8 mouse cellular contexts compared by ENCODE assay signal in the genomic region with DNA sequence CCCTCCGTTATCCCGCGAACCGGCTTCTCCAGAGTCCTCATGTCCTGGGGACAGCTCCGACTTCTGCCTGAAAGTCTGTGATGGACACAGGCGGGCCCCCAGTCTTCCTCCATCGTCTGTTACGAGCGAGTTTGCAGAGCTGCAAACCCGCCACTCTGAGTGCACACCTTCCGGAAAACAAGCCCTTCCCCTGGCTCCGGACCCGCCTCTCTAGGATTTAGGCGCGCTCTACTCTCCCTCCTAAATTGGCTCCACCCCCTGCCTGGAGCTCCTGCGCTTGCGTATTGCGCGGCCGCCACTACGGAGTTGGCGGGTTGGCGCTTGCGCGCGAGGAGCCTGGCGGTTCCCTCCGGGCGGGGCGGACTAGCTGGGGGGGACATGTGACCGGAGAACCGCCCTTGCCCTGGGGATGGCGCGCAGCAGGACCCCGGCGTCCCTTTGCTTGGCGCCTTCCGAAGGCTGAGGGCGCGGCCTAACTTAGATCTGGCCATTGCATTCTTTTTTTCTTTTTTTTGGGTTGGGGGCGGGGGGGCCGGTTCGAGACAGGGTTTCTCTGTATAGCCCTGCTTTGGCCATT. TPM values are rescaled to one million over a fixed set of nuclear protein-coding genes. Genes with fewer than 3 reads are reported as not detected.
DNase-seq lines count a peak whose midpoint lies in the region; ATAC-seq and TF ChIP-seq lines count a peak whose summit lies in the region.

No protein-coding gene starts in this region.

- H3K9ac ChIP-seq in forebrain, embryonic 13.5 days: peak overlapping the region; percentile 62
- peak overlapping the region; percentile 69 for H3K9ac ChIP-seq in liver, embryonic 16.5 days (ENCODE audit: low read depth, low read length)
- H3K9ac ChIP-seq in neural tube, embryonic 12.5 days: peak overlapping the region; percentile 56

- peak overlapping the region; percentile 94 for H3K4me3 ChIP-seq in G1E (ENCODE audit: low read depth, low read length)
- peak overlapping the region; percentile 58 for H3K4me3 ChIP-seq in forebrain, embryonic 13.5 days
- H3K4me3 ChIP-seq in liver, embryonic 16.5 days (ENCODE audit: low read depth, low read length): peak overlapping the region; percentile 97
- peak overlapping the region; percentile 68 for H3K4me3 ChIP-seq in neural tube, embryonic 12.5 days

- H3K27ac ChIP-seq in forebrain, embryonic 13.5 days: peak overlapping the region; percentile 82
- peak overlapping the region; percentile 91 for H3K27ac ChIP-seq in liver, embryonic 16.5 days (ENCODE audit: low read length)
- 0 out of 2 replicates have a peak overlapping the region, but pooled peaks have one; percentile 43 for H3K27ac ChIP-seq in neural tube, embryonic 12.5 days

- peaks cover 22% of the 10 kb centered on the region for H3K36me3 ChIP-seq in G1E (replicated peaks)
- peaks cover 15% of the 10 kb centered on the region for H3K36me3 ChIP-seq in forebrain, embryonic 13.5 days (ENCODE audit: poor library complexity, severe bottlenecking)
- H3K36me3 ChIP-seq in liver, embryonic 16.5 days (ENCODE audit: control insufficient read depth, insufficient read depth): peaks cover 19% of the 10 kb centered on the region
- peaks cover 11% of the 10 kb centered on the region; the same call in 1 of the 2 replicates for H3K36me3 ChIP-seq in neural tube, embryonic 12.5 days

- H3K9me3 ChIP-seq in G1E (replicated peaks): no peaks in the 10 kb centered on the region
- H3K9me3 ChIP-seq in forebrain, embryonic 13.5 days (replicated peaks): no peaks in the 10 kb centered on the region
- H3K9me3 ChIP-seq in liver, embryonic 16.5 days (replicated peaks; ENCODE audit: control insufficient read depth, low read length): no peaks in the 10 kb centered on the region
- H3K9me3 ChIP-seq in neural tube, embryonic 12.5 days: no peaks in the 10 kb centered on the region

- peak; percentile 70 for ATAC-seq in G1E (ENCODE audit: extremely low read depth, insufficient number of reproducible peaks, low FRiP score, poor library complexity, severe bottlenecking)
- ATAC-seq in forebrain, embryonic 13.5 days: peak; percentile 95
- ATAC-seq in liver, embryonic 16.5 days (ENCODE audit: low read depth): peak; percentile 83
- peak; percentile 94 for ATAC-seq in neural tube, embryonic 12.5 days (ENCODE audit: low FRiP score, low read depth)

- no peaks in the 10 kb centered on the region for H3K27me3 ChIP-seq in G1E (ENCODE audit: insufficient read depth, low read length)
- no peaks in the 10 kb centered on the region for H3K27me3 ChIP-seq in forebrain, embryonic 13.5 days
- H3K27me3 ChIP-seq in liver, embryonic 16.5 days (ENCODE audit: control insufficient read depth, insufficient read depth, low read depth, low read length): no peaks in the 10 kb centered on the region
- no peaks in the 10 kb centered on the region for H3K27me3 ChIP-seq in neural tube, embryonic 12.5 days (replicated peaks)

- no peak for TF ChIP-seq CTCF in G1E (IDR thresholded peaks at IDR 0.05; ENCODE audit: low read depth, low read length)

- peaks cover 40% of the 10 kb centered on the region for H3K4me1 ChIP-seq in G1E (ENCODE audit: insufficient read depth, low read depth, low read length)
- peaks cover 44% of the 10 kb centered on the region for H3K4me1 ChIP-seq in forebrain, embryonic 13.5 days
- peaks cover 33% of the 10 kb centered on the region for H3K4me1 ChIP-seq in liver, embryonic 16.5 days (ENCODE audit: control insufficient read depth, low read depth, low read length)
- peaks cover 27% of the 10 kb centered on the region for H3K4me1 ChIP-seq in neural tube, embryonic 12.5 days

- peak overlapping the region; percentile 92 for H3K4me2 ChIP-seq in forebrain, embryonic 13.5 days
- H3K4me2 ChIP-seq in liver, embryonic 16.5 days (ENCODE audit: low read depth, low read length): peak overlapping the region; percentile 78
- peak overlapping the region; percentile 96 for H3K4me2 ChIP-seq in neural tube, embryonic 12.5 days (replicated peaks)

- intact Hi-C loops in heart, postnatal 10 days (cut with DNase I): loop anchor here (1.0 kb wide), 1 partner anchor 17 kb away; a partner anchor contains a TSS

- WGBS in forebrain, embryonic 13.5 days: under 1% methylated on average over 43 of the region's 43 CpGs
- under 1% methylated on average over 43 of the region's 43 CpGs for WGBS in liver, embryonic 16.5 days (ENCODE audit: insufficient replicate concordance)
- whole genome bisulfite sequencing in neural tube, embryonic 12.5 days: under 1% methylated on average over 43 of the region's 43 CpGs

- DNase-seq in G1E (ENCODE audit: low spot score): peak; percentile 90
- DNase-seq in cerebellum, adult 11 months: peak; percentile 95
- peak; percentile 96 to 98 for DNase-seq in heart, postnatal 10 days
- peak; percentile 96 to 98 for DNase-seq in kidney, postnatal 4 days
- peak; percentile 95 for DNase-seq in telencephalon, adult 2 months (ENCODE audit: low read depth, low spot score)

RNA-seq across cellular contexts. Expression of a gene that starts 0.4 kb away (rescaled TPM):
- 122 and 159 TPM in 2 replicates for total RNA-seq in G1E (2014; fragmentation: Nextera tagmentation)
- 78.8 and 83.1 TPM in 2 replicates for total RNA-seq in G1E (2017)
- polyA plus RNA-seq in G1E (2012): 5.8 and 11.0 TPM in 2 replicates
- 74.9 and 76.8 TPM in 2 replicates for polyA plus RNA-seq in forebrain, embryonic 13.5 days (2015; fragmentation: Nextera tagmentation; extraction: Ambion mirVana)
- 1 to 10 TPM; 6.1 to 7.0 TPM for total RNA-seq in heart, postnatal 10 days (2021)
- 78.7 and 92.7 TPM in 2 replicates for polyA plus RNA-seq in liver, embryonic 16.5 days (2015; fragmentation: Nextera tagmentation; extraction: Ambion mirVana)
- 45.4 and 50.4 TPM in 2 replicates for polyA plus RNA-seq in neural tube, embryonic 12.5 days (2016; fragmentation: Nextera tagmentation; extraction: Ambion mirVana)

RNA-seq across cellular contexts. Expression of a gene that starts 17.9 kb away (rescaled TPM):
- 13.7 and 14.4 TPM in 2 replicates for total RNA-seq in G1E (2014; fragmentation: Nextera tagmentation)
- 32.1 and 34.0 TPM in 2 replicates for total RNA-seq in G1E (2017)
- 4.8 and 5.9 TPM in 2 replicates for polyA plus RNA-seq in G1E (2012)
- 10.9 and 12.3 TPM in 2 replicates for polyA plus RNA-seq in forebrain, embryonic 13.5 days (2015; fragmentation: Nextera tagmentation; extraction: Ambion mirVana)
- total RNA-seq in heart, postnatal 10 days (2021): 1 to 10 TPM; 7.2 to 8.2 TPM
- 4.9 and 6.3 TPM in 2 replicates for polyA plus RNA-seq in liver, embryonic 16.5 days (2015; fragmentation: Nextera tagmentation; extraction: Ambion mirVana)
- 13.0 and 15.7 TPM in 2 replicates for polyA plus RNA-seq in neural tube, embryonic 12.5 days (2016; fragmentation: Nextera tagmentation; extraction: Ambion mirVana)

Comparison
In these comparisons a context has a peak if more than half of its experiments do, and no peak if none do; other contexts are left out.
1. Peak in every context shown above with its lines: DNase-seq, ATAC-seq, H3K4me3 ChIP-seq and H3K27ac ChIP-seq.